Mouse (Mus musculus) adipocyte (in vitro differentiated cells): ENCODE results near the gene Taf4.

ENCODE experiments used
- DNase-seq: peaks from one replicate; pipeline ENCODE4 v3.0.0-alpha.2; 2016; ENCODE audit warnings: low spot score

The Taf4 gene

DNA sequence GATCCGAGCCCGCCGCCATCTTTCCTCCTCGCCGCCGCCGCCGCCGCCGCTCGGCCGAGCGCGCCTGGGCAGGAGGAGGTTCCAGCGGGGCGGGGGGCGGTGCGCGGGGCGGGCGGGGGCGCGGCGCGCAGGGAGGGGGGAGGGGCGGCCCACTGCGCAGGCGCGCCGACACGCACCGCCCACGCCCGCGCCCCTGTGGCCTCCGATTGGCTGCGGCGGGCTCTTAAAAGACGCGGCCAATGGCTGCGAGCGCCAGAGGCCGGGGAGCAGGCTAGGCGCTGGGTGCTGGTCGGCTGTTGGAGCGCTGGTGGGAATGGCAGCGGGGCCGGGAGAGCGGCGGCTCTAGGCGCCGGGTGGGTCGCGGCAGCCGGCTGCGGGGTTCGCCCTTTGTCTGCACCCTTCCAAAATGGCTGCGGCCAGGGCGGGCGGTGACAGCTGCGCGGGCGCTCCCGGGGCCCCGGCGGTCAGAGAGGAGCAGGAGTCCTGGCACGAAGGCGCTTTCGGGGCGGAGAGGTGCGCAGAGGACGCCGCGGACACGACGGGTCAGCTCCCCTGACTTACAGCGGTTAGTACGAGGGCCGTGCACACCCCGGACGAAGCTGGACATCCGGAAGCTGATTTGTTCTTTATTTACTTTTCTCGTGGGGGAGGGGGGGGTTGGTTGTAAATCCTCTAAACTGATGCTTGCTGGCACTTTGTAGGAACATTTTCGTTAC is at the start of gene Taf4:
Gene Taf4, minus strand, starts transcription at position 19 of the 716 bp plus-strand sequence.
- DNase-seq, result peak; percentile 87

DNA sequence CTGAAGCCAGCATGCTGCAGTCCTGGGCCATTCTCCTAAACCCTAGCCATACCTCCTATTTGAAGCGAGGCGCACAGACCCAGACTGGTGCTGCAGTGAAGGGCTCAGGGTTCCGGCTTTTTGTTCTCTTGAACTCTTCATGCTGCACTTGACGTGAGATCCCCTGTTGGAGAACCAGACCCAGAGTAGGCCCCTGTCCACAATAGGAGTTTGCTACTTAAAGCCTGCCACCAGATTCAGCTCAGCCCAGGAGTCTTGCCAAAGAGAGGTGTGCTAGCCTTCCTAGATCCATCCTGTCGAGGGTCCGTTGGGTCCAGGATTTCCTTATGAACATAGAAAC is 49.4 kb upstream of the Taf4 start:
- DNase-seq, result no peak

DNA sequence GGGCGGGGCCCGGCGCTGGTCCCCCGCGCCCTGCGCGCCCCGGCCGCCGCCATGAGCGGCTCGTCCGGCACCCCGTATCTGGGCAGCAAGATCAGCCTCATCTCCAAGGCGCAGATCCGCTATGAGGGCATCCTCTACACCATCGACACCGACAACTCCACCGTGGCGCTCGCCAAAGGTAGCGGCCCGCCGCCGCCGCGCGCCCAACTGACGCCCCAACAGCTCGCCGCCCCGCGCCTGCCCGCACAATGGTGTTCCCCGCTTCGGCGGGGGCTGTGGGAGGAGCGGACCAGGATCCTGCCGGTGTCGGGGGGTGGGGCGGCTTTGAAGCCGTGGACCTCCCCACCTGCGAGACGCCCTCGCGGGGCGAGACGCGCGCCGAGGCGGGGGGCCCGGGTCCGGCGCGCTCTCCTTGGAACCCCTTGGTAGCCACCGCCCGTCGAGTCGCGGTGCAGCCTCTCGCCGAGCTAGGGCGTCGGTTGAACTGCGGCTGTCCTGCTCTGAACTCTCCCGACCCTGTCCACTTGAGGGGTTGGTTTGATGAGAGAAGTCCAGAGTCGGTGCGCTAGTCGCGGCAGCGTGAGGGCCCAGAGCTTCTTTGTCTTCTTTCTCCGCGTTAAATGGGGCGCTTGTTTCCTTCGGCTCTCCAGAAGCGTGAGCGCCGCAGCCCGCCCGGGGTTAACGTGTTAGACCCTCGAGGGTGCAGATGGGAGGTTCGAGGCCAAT is 48.9 kb upstream of the Taf4 start:
- DNase-seq, result no peak

DNA sequence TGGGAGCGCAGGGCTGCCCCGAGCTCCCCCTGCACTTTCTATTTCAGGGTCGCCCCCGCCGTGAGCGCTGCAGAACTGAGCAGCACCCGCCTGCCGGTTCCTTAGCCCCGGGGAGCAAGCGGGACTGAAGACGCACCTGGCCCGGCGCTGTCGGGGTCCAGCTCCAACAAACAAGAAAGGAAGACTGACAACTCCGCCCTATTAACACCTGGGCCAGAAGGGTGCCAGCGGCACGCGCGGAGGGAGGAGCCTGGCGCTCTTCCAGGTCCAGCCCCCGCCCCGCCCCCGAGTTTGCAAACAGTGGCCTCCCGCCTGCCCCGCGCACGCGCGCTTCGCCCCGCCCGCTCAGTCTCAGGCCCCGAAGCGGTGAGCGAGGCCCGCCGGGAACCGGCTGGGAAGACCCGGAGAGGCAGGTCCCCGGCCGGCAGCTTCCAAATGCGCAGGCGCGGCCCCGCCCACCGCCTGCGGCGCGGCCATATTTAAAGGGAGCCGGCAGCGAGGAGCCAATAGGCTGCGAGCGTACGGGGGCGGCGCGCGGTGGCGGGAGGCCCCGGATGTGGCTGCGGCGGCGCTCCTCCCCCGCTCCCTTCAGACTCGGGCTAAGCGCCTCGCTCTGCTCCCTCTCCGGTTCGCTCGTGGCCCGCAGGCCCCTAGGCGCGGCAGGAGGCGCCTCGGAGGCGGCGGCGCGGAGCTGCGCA is 48.1 kb upstream of the Taf4 start, which contains the start of gene Lsm14b:
Gene Lsm14b, plus strand, starts transcription at position 587 of the 698 bp plus-strand sequence.
- peak; percentile 97 for DNase-seq

DNA sequence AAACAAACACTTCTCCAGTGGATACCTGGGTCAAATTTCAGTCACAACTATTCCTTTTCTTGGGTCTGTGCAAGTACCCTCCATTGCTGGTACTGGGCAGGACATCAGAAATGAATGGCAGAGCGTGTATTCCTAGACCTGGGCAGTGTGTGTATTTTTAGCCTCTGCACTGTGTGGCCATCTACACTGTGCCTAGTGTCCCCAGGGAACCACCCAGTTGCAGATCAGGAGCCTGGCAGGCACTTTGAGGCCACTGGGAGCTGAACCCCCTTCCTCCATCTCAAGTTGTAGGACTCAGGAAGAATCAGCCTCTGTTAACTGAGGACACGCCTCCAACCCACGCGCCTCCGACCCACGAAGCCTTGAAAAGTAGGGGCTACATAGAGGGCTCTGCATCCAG is 46.3 kb upstream of the Taf4 start:
- no peak for DNase-seq

DNA sequence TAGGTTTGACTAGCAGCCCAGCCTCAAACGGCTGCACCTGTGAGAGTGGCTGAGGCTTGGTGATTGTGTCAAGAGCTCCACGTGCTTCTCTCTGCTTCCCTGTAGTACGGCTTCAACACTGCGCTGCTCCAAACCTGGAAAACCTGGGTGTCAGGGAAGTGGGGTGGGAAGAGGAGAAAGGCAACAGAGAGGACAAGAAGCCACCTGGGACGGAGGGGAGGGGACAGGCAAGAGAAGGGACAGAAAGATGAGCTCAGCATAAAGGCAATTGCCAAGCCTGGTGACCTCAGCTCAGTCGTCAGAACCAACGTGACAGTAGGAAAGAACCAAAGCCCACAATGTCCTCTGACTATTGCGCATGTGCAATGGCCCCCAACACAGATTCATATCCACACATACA is 44.5 kb upstream of the Taf4 start:
- no peak for DNase-seq

DNA sequence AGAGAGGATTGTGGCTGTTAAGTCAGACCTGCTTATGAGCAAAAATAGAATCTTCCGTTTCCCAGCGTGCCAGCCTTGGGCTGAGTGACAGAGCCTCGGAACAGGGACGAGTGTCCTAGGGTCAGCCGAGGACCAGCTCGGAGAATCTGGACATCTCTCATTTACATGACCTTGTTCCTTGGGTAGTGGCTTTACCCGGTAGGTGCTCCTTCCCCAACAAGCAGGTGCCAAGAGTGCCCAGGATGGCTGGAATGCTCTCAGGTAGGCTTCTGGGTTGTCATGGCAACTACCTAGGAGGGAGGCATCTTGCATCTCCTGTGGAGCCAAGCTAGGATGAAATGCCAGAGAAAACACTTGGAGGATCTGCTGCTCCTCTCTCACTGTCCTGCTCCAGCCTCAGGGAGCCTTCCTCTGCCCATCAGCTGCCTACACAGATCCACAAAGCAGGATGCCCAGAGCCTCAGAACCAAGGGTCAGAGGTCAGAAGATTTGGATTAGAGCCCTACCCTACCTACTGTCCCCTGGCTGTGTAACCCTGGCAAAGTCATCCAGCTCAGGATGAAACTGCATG is 43.7 kb upstream of the Taf4 start:
- DNase-seq, result no peak

DNA sequence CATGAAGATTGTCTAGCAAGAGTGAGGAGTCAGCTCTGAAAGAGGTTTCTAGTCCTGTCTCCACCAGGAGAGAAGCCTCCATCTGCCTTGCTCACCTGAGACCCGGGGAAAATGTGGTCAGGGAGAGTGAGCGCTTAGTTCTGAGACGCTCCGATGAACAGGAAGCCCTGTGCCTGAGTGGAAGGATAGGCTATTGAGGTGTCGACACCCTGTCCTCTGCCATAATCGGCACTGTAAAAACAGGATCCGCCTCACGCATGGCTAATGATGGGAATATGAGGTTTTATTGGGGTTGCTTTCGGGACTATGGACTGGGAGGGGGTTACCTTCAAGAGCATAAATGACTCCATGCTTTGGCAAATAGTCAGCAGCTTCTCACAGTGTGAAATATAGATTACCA is 42.1 kb upstream of the Taf4 start:
- no peak for DNase-seq

DNA sequence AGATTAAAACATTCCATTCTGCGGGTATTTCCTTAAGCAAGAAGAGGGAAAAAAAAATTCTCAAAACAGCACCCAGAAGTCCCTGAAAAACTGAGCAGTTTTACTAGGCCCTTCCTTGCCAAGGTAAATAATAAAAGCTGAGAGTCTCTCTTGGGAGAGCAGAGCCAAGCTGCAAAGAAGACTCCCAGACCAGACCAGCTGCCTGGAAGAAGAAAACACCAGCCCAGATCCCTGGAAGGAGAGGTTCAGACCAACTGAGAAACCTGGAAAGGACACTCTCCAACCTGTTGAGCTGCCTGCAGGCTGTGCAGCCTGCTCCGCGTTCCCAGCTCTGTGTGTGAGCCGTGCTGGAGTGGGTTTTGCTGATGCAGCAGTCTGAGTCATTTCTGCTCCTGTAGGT is 41.2 kb upstream of the Taf4 start:
- peak; percentile 39 for DNase-seq

DNA sequence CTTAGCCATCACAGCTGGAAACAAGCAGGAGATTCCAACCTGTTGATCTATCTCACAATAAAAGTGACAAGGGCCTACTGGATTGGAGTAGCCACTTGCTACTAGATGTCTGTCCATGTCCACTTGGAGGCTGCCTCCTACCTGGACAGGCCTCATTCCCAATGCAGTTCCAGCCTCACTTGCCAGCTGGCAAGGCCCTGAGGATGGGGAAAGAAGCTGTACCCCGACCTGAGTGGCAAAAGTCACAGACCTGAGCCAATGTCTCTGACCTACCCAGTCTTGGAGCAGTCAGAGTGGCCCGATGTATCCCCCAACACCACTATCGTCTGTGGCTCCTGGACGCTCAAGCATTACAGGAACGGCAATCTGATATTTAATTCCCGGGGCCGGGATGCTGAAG is 37.2 kb upstream of the Taf4 start:
- DNase-seq, result no peak

DNA sequence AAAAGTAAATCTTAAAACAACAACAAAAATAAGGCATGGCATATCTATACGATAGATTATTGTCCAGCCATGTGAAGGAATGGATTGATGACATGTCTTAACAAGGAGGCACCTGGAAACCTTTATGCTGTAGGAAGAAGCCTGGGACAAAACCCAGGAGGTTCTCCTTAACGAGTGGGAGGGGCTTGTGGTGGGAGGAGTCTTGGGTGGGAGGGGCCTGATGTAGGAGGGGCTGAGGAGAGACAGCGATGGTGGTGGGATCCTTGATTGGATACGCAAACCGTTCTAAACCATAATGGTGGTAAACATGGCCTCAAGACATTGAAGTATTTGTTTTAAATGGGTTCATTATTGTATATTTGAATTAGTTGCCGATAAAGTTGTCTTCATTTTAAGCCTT is 34.9 kb upstream of the Taf4 start:
- DNase-seq, result no peak

DNA sequence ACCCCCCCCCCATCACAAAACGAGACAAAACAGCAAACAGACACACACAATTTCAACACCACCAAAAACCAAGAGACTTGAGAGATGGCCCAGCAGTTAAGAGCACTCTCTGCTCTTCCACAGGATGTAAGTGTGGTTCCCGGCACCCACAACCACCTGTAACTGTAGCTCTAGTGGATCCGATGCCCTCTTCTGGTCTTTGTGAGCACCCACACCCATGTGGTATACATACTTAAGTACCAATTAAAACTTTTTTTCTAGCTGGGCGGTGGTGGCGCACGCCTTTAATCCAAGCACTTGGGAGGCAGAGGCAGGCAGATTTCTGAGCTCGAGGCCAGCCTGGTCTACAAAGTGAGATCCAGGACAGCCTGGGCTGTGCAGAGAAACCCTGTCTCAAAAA is 34.2 kb upstream of the Taf4 start:
- DNase-seq, result no peak

DNA sequence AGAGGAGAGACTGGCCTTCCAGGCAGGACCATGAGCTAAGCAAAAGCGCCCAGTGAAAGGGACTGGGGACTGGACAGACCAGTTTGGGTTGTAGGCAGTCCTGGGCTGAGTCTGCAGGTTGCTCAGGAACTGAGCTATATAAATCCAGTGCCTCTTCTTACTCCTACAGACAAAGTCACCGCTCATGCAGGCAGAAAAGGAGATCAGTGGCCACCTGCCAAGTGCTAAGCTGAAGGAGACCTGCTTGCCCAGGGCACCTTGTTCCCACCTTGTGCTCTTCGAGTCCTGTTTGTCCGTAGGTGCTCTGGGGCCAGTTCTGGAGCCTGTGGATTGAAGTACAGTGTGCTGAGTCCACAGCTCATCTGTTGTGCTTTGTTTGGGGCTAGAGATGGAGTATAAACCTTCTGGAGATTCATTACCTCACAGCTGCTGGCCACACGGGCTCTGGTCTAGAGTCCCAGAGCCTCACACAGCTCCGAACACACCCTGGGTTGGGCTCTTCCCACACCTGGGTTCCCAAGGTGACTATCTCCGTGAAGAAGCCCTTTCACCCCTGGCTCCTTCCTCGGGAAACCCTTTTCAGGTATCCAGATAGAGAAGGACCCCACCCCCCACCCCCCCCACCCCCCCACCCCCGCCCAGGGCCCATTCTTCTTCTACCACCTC is 30.0 kb upstream of the Taf4 start:
- DNase-seq, result no peak

DNA sequence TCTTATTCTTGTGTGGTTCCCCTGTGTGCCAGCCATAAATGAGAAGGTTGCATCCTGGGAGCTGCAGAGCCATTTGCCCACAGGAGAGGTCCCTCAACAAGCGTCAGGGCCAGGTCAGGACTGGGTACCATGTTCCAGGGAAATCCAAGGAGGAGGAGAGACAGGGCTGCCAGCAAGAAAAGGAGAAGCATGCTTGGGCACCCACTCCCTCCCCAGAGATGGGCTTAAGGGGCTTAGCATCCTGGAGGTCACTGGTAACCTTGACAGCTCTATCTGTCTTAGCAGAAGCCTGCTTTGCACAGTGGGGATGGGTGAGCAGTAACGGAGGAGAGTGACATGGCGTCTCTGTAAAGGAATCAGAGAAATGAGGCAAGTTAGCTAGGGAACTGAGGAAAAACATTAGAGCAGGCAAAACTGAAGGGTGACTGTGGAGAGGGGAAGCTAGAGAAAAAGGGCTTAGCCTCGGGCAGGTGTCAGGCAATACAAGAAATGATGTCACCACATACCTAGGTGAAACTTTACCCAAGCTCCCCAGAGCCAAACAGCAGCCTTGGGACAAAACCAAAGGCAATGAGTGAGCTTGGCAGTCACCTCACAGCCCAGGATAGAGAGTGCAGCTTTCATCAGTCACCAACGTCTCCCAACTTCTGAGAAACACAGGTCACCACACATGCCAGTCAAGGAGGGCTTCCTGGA is 29.4 kb upstream of the Taf4 start:
- DNase-seq, result no peak

DNA sequence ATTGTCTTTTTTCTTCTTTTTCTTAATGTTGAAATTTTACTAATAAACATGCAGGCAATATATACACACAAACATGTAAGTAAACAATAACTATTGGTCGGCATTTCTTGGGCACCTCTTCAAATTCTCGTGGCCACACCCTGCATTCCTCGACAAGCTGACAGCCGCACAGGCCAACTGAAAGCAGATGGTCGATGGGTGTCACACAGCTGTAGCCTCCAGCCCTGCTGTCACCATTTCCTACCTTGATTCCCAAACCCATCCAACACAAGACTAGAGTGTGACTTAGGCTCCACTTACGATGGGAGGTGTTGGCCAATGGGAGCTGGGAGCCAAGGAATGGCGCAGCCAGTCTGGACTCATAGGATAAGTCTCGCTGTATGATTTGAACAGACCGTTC is 25.2 kb upstream of the Taf4 start:
- DNase-seq, result no peak

DNA sequence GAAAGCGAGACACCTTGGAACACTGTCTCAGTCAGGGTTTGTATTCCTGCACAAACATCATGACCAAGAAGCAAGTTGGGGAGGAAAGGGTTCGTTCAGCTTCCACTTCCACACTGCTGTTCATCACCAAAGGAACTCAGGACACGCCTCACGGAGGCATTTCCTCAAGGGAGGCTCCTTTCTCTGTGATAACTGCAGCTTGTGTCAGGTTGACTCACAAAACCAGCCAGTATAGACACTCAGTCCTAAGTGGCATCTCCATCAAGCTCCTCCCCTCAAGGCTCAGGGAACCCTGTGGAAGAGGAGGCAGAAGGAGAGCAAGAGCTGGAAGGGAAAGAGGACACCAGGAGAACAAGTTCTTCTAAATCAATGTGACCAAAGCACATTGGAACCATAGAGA is 22.0 kb upstream of the Taf4 start:
- DNase-seq, result no peak

DNA sequence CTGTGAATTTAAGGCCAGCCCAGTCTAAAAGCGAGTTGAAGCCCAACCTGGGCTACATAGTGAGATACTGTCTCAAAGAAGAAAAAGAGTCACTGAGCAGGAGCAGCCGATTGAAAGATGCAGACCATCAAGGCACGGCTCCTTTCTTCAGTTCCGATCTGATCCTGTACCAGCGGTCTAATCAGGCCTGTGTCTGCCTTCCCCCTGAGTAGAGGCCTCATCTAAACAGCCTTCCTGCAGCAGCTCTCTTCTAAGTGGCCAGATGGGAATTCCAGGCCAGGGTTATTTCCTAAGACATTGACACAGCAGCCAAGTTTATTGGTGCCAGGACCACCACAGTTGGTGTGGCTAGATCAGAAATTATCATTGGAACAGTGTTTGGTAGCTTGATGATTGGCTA is 16.6 kb upstream of the Taf4 start:
- DNase-seq, result no peak

DNA sequence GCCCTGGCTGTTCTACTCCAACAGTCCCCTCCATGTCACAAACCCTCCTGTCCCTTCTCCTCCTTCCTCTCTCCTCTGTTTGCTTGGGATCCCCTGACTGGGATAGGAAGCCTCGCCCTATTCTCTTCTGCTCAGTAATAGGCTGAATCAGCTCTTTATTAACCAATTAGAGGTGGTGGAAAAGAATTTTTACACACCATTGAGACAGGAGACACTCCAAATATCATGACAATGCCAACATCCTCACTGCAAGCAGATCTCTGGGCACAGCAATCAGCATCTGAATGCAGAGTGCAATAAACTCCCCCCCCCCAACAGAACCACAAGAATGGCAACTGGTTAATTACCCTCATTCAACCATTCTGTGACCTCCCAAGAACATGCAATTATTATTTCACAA is 12.7 kb upstream of the Taf4 start:
- no peak for DNase-seq

DNA sequence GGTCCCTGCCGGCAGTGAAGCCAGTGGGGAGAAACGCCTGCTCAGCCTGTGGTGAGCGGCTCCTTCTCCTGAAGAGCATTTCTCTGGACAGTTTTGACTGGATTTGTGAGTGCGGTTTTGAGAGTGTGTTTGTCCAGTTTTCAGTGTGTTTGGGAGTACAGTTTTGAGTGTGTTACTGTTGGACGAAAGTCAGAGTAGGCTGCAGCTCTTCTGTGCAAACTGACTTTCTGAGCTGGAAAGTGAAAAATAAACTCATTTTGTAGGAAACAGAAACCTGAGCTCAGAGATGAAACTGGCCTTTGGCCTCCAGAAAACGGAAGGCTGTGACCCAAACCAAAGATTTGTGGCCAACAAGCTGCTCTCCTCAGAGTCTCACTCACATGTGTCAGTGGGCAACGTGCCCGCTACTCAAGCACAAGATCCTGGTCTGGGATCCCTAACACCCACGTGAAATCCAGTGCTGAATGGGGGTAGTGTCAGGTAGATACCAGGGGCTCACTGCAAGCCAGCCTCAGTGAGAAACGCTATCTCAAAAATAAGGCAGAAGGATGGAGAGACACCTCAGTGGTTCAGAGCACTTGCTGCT is 10.1 kb upstream of the Taf4 start:
- peak; percentile 34 for DNase-seq

DNA sequence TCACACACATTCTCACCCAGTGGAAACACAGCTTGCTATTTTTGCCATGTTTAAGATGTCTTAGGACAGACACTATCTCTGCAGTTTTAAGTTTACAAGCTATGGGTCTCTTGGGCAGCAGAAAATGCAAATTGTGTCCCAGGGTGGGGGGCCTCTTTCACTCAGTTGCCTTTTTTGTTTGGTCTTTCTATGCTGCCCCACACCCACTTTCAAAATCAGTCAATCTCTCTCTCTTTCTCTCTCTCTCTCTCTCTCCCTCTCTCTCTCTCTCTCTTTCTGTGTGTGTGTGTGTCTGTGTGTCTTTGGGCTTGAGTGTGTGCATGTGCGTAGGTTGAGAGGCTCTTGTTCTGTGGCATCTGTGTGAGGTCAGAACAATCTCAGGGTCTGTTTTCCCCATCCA is 9.2 kb upstream of the Taf4 start:
- DNase-seq, result no peak

DNA sequence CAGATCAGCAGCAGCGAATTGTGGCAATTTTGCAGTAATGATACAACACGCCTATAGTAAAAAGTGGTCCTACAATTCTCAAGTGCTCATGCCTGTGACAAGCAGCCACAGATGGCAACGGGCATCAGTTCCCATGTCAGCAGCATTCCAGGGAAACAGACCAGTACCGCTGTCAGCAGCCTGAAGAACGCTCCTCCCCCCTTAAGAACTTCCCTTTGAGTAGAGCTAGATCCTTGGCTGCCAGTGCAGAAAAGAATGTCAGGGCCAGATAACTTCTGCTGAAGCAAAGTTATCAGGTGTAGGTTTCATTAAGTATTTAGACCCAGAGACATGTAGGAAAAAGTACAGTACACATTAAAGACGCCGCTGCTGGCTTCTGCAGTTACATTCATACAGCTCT is 8.4 kb upstream of the Taf4 start:
- DNase-seq, result no peak
